Mouse (Mus musculus) heart, adult 2 months (tissue): Measurements from ENCODE around the gene Spata13.

ENCODE experiments used
- CTCF ChIP-seq: fragments of 200-600 bp; IDR thresholded peaks from 2 replicates; pipeline ENCODE4 v1.8.1; 2022; ENCODE audit warnings: antibody characterized with exemption, mild to moderate bottlenecking, moderate library complexity
- EP300 ChIP-seq: fragments of 200-500 bp; IDR thresholded peaks from 2 replicates; pipeline ENCODE4 v1.6.1; 2011; ENCODE audit warnings: low read depth, low read length, control low read depth; ENCODE audit not compliant: insufficient read depth
- POLR2A ChIP-seq: fragments of 200-500 bp; IDR thresholded peaks from 2 replicates; pipeline ENCODE4 v1.6.1; 2011; ENCODE audit warnings: mild to moderate bottlenecking, low read depth, low read length, control low read depth; ENCODE audit not compliant: insufficient read depth

DNA sequence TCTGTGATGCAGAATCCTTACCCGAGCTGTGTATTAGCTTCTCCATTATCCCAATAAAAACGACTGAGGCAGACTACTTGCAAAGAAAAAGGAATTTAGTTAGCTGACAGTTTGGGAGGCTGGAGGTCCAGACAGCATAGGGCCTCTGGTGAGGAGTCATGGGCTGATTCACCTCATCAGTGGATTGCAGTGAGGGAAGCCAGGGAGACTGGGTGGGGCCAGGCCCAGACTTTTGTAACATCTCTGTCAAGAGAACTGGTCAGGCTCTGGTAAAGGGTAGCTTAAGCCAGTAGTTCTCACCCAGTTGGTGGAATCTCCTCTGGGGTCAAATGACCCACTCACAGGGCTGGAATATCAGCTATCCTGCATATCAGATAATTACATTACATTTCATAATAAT is 24.1 kb downstream of the Spata13 start:
- TF ChIP-seq CTCF (no peak), POLR2A (no peak), EP300 (no peak)
